Mouse (Mus musculus) liver, embryonic 14.5 days (tissue): Measurements from ENCODE around the gene Rpe. TPM values are rescaled to one million over a fixed set of nuclear protein-coding genes. Genes with fewer than 3 reads are reported as not detected.

Experiments used
- ATAC-seq: fragments of 200-750 bp; cut with Nextera tagmentation; 2 replicates; pipeline ENCODE4 v1.8.0; 2017; ENCODE audit warnings: moderate number of reproducible peaks, mild to moderate bottlenecking, moderate library complexity; ENCODE audit not compliant: insufficient read depth
- DNase-seq, 3 experiments: peaks; one replicate each; pipeline ENCODE4 v3.0.0-alpha.2; 2012 to 2013; ENCODE audit warnings: low read depth in 3 of 3, low spot score in 3 of 3
- H3K27ac ChIP-seq: fragments of 300-500 bp; sonication (generic); 2 replicates; pipeline ENCODE4 v1.5.1; 2014; ENCODE audit warnings: moderate library complexity, mild to moderate bottlenecking, control low read depth, inconsistent platforms
- H3K27me3 ChIP-seq: fragments of 300-500 bp; sonication (generic); 2 replicates; pipeline ENCODE4 v1.6.1; 2014; ENCODE audit warnings: mild to moderate bottlenecking, low read length, moderate library complexity; ENCODE audit not compliant: control insufficient read depth, insufficient read depth
- H3K36me3 ChIP-seq: fragments of 300-500 bp; sonication (generic); replicated peaks from 2 replicates; pipeline ENCODE4 v1.6.1; 2014; ENCODE audit warnings: low read depth; ENCODE audit not compliant: control insufficient read depth, insufficient read depth
- H3K4me1 ChIP-seq, 2 experiments: fragments of 200-500 bp in 1 of 2; fragments of 300-500 bp in 1 of 2; sonication (generic) in 1 of 2; replicated peaks; 2 replicates each; pipeline ENCODE4 v1.6.1; 2012 to 2014; ENCODE audit warnings: antibody characterized with exemption in 1 of 2, inconsistent platforms in 1 of 2, low read length in 1 of 2; ENCODE audit not compliant: control insufficient read depth in 2 of 2, insufficient read depth in 2 of 2
- H3K4me2 ChIP-seq: fragments of 300-500 bp; sonication (generic); 2 replicates; pipeline ENCODE4 v1.6.1; 2014; ENCODE audit warnings: low read depth, mild to moderate bottlenecking, control low read depth, moderate library complexity
- H3K4me3 ChIP-seq, 2 experiments: fragments of 200-500 bp in 1 of 2; fragments of 300-500 bp in 1 of 2; sonication (generic) in 1 of 2; 2 replicates each; pipeline ENCODE4 v1.5.1; 2012 to 2014; ENCODE audit warnings: low read depth in 2 of 2, low read length in 2 of 2, mild to moderate bottlenecking in 2 of 2, control low read depth in 1 of 2, inconsistent platforms in 1 of 2, moderate library complexity in 1 of 2; ENCODE audit not compliant: insufficient read depth in 1 of 2
- H3K9ac ChIP-seq: fragments of 300-500 bp; sonication (generic); replicated peaks from 2 replicates; pipeline ENCODE4 v1.6.1; 2014; ENCODE audit warnings: mild to moderate bottlenecking, control low read depth, moderate library complexity
- H3K9me3 ChIP-seq: fragments of 300-500 bp; sonication (generic); 2 replicates; pipeline ENCODE4 v1.6.1; 2016; ENCODE audit warnings: low read length, mixed read lengths; ENCODE audit not compliant: control insufficient read depth
- CTCF ChIP-seq: IDR thresholded peaks from 2 replicates; pipeline ENCODE4 v1.5.1; 2016; ENCODE audit warnings: antibody characterized with exemption, low read depth, control low read depth
- EP300 ChIP-seq: IDR thresholded peaks from 2 replicates; pipeline ENCODE4 v1.6.1; 2016; ENCODE audit warnings: antibody characterized with exemption, low read depth
- WGBS: fragments of 180-500 bp; shearing (Covaris S2); extraction: QIAGEN DNeasy Blood & Tissue Kit; methylation state at CpG from one replicate; pipeline ENCODE4 v1.1.7; 2014; ENCODE audit not compliant: insufficient replicate concordance; 5-methylcytosine and 5-hydroxymethylcytosine counted together
- polyA plus RNA-seq, 2 experiments: library from polyadenylated mRNA; depleted of rRNA in 1 of 2; stranded (reverse) in 1 of 2; unstranded in 1 of 2; fragments of >200 nt; fragmentation: Nextera tagmentation in 1 of 2; extraction: Ambion mirVana in 1 of 2; gene quantifications; 2 replicates each; pipeline versions ENCODE4 v1.2.1 to v1.2.3; 2012 to 2014

Gene Rpe
- polyA plus RNA-seq, 2 experiments: 11.5 to 27.4 TPM

DNA sequence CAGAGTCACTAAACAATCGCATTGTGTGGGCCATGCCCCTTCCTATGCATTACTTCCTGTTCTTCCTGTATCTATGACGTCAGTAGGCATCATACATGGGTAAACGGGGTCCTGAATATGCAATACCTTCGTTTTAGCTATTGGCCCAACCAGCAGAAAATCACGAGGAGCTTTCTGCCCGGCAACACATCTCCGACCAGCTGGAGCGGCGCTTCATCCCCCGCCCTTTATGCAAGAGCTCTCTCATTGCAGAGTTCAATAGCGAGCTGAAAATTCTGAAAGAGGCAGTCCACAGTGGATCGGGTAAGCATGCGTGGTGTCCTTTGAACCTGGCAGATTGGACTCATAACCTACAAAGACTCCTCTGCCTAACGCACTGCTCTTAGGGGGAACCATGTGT, 22.7 kb upstream of the Rpe start:
- no peak overlapping the region for H3K27ac ChIP-seq
- no peaks in the 10 kb centered on the region for H3K36me3 ChIP-seq
- no peaks in the 10 kb centered on the region for H3K4me1 ChIP-seq
- H3K9ac ChIP-seq: no peak overlapping the region
- no peak overlapping the region for H3K4me2 ChIP-seq
- TF ChIP-seq EP300 (no peak), CTCF (no peak)
- ATAC-seq (no peak), DNase-seq (no peak)
- H3K4me3 ChIP-seq: no peak overlapping the region
- H3K9me3 ChIP-seq: no peaks in the 10 kb centered on the region
- 68% methylated on average over 14 of the region's 14 CpGs for WGBS
- H3K27me3 ChIP-seq: no peaks in the 10 kb centered on the region

DNA sequence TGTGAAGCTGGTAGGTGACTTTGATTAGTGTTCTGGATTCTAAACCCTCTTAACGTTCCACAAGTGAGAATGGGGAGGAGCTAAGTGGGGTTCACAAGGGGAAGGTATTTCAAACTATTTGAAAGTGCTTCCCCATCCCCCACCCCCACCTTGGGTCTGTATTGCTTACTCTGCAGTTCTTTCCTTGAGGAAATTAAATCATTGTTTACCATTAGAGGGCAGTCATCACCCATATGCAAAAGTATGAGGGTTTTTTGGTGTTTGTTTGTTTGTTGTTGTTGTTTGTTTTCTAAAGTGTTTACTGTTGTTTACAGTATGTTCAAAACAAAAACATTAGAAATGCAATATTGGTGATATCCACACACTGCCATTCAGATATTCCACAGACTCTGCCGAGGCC, 22.0 kb upstream of the Rpe start:
- Histone ChIP-seq H3K9me3 (no peaks in the 10 kb centered on the region), H3K4me2 (no peak overlapping the region), H3K36me3 (no peaks in the 10 kb centered on the region), H3K4me1 (no peaks in the 10 kb centered on the region), H3K27ac (no peak overlapping the region), H3K27me3 (no peaks in the 10 kb centered on the region), H3K4me3 (no peak overlapping the region), H3K9ac (no peak overlapping the region)
- ATAC-seq (no peak), DNase-seq (no peak)
- TF ChIP-seq CTCF: no peak
- TF ChIP-seq EP300: no peak
- 35% methylated on average over 2 of the region's 2 CpGs for WGBS

DNA sequence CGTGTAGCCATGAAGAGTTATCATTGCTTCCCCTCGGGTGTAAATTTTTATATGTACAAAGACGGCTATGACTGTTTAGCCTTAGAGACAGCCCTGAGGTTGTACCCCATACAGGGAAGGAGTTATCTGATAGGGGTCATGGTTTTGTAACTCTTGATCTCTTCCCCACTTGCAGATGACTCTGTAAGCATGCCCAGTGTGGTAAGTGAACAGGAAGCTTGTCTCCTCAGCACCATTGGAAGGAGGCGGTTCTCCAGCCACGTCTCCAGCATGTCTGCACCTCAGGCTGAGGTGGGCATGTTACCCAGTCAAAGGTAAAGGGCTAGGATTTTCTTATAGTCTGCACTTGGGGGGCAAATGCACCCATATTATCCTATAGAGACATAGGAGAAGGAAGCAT, 17.7 kb upstream of the Rpe start:
- DNase-seq (no peak), ATAC-seq (no peak)
- Histone ChIP-seq H3K9me3 (no peaks in the 10 kb centered on the region), H3K4me1 (no peaks in the 10 kb centered on the region), H3K27me3 (no peaks in the 10 kb centered on the region), H3K27ac (no peak overlapping the region), H3K9ac (no peak overlapping the region), H3K4me3 (no peak overlapping the region), H3K4me2 (no peak overlapping the region), H3K36me3 (no peaks in the 10 kb centered on the region)
- no peak for TF ChIP-seq EP300
- TF ChIP-seq CTCF: no peak
- 57% methylated on average over 5 of the region's 5 CpGs for WGBS

DNA sequence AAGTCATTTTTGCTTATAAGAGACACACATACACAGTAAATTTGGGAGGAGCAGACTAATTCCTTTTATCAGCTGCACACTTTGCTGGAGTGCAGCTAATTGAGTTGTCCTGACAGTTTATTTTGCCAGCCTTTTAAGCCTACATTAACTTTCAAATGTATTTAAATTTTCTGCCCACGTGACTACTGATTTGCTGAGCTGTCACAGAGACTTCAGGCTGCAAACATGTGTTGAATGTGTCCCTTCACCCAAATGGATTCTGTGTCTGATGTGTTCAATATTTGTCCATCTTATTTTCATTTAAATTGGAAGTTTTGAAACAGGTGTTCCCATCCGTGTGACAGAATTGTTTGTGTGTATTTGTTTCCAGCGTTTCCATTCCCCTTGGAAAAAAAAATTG, 8.9 kb upstream of the Rpe start:
- no peak for DNase-seq
- no peaks in the 10 kb centered on the region for H3K4me1 ChIP-seq
- TF ChIP-seq EP300 (no peak), CTCF (no peak)
- H3K4me3 ChIP-seq: no peak overlapping the region
- no peaks in the 10 kb centered on the region for H3K27me3 ChIP-seq
- H3K9ac ChIP-seq: no peak overlapping the region
- no peak for ATAC-seq
- no peaks in the 10 kb centered on the region for H3K9me3 ChIP-seq
- no peaks in the 10 kb centered on the region for H3K36me3 ChIP-seq
- H3K4me2 ChIP-seq: no peak overlapping the region
- no peak overlapping the region for H3K27ac ChIP-seq
- 54% methylated on average over 3 of the region's 3 CpGs for WGBS

DNA sequence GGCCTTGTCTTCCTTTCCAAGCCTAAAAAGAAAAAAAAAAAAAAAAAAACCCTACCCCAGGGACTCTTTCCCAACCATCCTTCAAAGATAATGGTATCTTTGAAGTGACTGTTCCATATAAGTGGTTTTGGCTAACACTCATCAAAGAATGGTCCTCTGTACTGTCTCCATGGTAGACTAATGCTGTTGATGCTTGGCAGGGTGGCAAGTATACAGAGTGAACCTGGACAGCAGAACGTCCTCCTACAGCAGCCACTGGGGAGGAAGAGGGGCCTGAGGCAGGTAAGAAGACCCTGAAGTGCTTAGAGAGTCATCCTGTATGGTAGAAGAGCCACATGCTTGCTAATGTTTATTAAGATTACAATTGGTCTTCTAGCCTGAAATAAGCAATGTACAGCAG, 8.3 kb upstream of the Rpe start:
- H3K4me3 ChIP-seq: no peak overlapping the region

More for the DNA sequence above, 8.3 kb upstream of the Rpe start:
- Histone ChIP-seq H3K27ac (no peak overlapping the region), H3K27me3 (no peaks in the 10 kb centered on the region), H3K9ac (no peak overlapping the region), H3K36me3 (no peaks in the 10 kb centered on the region), H3K4me2 (no peak overlapping the region), H3K9me3 (no peaks in the 10 kb centered on the region), H3K4me1 (no peaks in the 10 kb centered on the region)
- ATAC-seq (no peak), DNase-seq (no peak)
- WGBS: 64% methylated on average over 1 of the region's 1 CpGs
- TF ChIP-seq CTCF (no peak), EP300 (no peak)
